Mouse (Mus musculus): ENCODE measurements around the gene Pdss1. TPM values are rescaled to one million over a fixed set of nuclear protein-coding genes. Genes with fewer than 3 reads are reported as not detected.
"Not testable (repeated sequence)": the region's sequence is repeated elsewhere in the genome, so short reads cannot be mapped to it uniquely, and the experiment has no call there.

The Pdss1 gene
- polyA plus RNA-seq, 1 experiment from 2014 or later = 21.5 TPM

DNA sequence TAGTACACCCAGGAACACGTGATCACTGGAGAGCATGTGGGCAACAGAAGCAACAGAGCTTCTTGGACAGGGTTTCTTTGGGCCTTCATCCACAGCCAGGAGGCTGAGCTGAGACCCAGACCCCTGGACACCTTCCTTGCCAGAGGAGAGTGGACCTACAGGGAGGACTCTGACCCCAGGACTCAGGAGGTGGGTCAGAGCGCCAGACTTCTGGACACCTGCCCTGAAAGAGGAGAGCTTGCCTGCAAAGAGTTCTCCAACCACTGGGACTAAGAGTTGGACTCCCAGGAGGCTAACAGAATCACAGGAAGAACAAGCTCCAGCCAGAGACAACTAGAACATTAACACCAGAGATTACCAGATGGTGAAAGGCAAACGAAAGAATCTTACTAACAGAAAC lies 14.6 kb upstream of the Pdss1 start:
- not testable (repeated sequence) for H3K36me3 ChIP-seq; H3K4me1 ChIP-seq; H3K4me3 ChIP-seq; ATAC-seq (ENCODE audit: insufficient number of reproducible peaks, insufficient read depth, low FRiP score, low TSS enrichment, low read depth); H3K27ac ChIP-seq; H3K9ac ChIP-seq; H3K27me3 ChIP-seq; H3K4me2 ChIP-seq; H3K9me3 ChIP-seq
- 83% methylated on average over 3 of the region's 3 CpGs for WGBS

DNA sequence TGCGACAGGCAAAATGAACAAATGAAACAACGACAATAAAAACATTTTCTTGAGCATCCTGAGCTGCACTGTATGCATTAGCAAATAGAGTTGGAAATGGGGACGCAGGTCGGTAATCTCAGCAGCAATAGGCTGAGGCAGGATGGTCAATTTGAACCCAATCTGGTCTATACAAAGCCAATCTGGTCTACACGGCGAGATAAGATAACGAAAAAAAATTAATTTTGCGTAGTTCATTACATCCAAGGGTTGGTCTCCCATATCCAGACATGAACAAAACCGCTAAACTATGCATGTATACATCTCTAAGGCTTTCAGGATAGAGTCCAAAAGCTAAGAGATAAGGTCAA lies 415 bp upstream of the Pdss1 start:
- Histone ChIP-seq H3K4me2 (peak overlapping the region; percentile 73), H3K9me3 (no peaks in the 10 kb centered on the region), H3K4me3 (peak overlapping the region; percentile 87), H3K4me1 (0 out of 2 replicates have a peak, but pooled peaks cover 3% of the 10 kb centered on the region), H3K27ac (peak overlapping the region; percentile 78; the same call in 1 of the 2 replicates), H3K36me3 (0 out of 2 replicates have a peak, but pooled peaks cover 2% of the 10 kb centered on the region), H3K27me3 (no peaks in the 10 kb centered on the region), H3K9ac (peak overlapping the region; percentile 85)
- peak; percentile 2; the same call in 1 of the 2 replicates for ATAC-seq (ENCODE audit: insufficient number of reproducible peaks, insufficient read depth, low FRiP score, low TSS enrichment, low read depth)
- WGBS = 23% methylated on average over 9 of the region's 9 CpGs

DNA sequence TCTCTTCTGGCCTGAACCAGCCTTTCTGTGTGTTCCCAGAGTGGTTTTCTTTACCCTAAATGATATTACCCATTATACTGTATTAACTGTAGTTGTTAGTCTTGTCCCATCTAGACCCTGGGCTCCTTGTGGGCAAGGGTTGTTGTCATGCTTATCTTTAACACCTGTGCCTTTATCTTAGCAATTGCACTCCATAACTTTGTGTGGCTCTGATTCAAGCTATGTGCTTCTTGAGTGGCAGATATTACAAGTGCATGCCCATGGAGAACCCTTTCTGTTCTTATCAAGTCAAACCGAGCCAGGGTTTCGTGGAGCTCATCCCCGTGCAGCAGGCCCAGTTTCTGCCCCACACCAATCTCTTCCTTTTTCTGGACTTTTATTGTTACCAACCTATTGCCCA lies 8.6 kb downstream of the Pdss1 start:
- ATAC-seq (ENCODE audit: insufficient number of reproducible peaks, insufficient read depth, low FRiP score, low TSS enrichment, low read depth) = no peak

GRCm38 (mm10) chr2:22914421-22914820 lies 19.1 kb downstream of the Pdss1 start:
- 84% methylated on average over 3 of the region's 3 CpGs for WGBS
- no peak overlapping the region for H3K9ac ChIP-seq
- peaks cover 28% of the 10 kb centered on the region for H3K36me3 ChIP-seq
- no peak overlapping the region for H3K4me2 ChIP-seq
- no peaks in the 10 kb centered on the region for H3K27me3 ChIP-seq
- no peak overlapping the region for H3K27ac ChIP-seq
- no peaks in the 10 kb centered on the region for H3K9me3 ChIP-seq
- no peaks in the 10 kb centered on the region for H3K4me1 ChIP-seq
- ATAC-seq (ENCODE audit: insufficient number of reproducible peaks, insufficient read depth, low FRiP score, low TSS enrichment, low read depth) = no peak
- H3K4me3 ChIP-seq = no peak overlapping the region

More for the DNA sequence above, 8.6 kb downstream of the Pdss1 start:
- 93% methylated on average over 3 of the region's 3 CpGs for WGBS
- Histone ChIP-seq H3K9ac (no peak overlapping the region), H3K4me1 (no peaks in the 10 kb centered on the region), H3K4me2 (no peak overlapping the region), H3K9me3 (no peaks in the 10 kb centered on the region), H3K27ac (no peak overlapping the region), H3K4me3 (no peak overlapping the region), H3K36me3 (peaks cover 35% of the 10 kb centered on the region), H3K27me3 (no peaks in the 10 kb centered on the region)

GRCm38 (mm10) chr2:22918651-22919050 lies 23.3 kb downstream of the Pdss1 start:
- Histone ChIP-seq H3K4me1 (no peaks in the 10 kb centered on the region), H3K27ac (no peak overlapping the region), H3K9me3 (no peaks in the 10 kb centered on the region), H3K4me3 (no peak overlapping the region), H3K27me3 (no peaks in the 10 kb centered on the region), H3K36me3 (peaks cover 25% of the 10 kb centered on the region), H3K9ac (no peak overlapping the region), H3K4me2 (no peak overlapping the region)
- WGBS = 85% methylated on average over 2 of the region's 2 CpGs
- no peak for ATAC-seq (ENCODE audit: insufficient number of reproducible peaks, insufficient read depth, low FRiP score, low TSS enrichment, low read depth)

DNA sequence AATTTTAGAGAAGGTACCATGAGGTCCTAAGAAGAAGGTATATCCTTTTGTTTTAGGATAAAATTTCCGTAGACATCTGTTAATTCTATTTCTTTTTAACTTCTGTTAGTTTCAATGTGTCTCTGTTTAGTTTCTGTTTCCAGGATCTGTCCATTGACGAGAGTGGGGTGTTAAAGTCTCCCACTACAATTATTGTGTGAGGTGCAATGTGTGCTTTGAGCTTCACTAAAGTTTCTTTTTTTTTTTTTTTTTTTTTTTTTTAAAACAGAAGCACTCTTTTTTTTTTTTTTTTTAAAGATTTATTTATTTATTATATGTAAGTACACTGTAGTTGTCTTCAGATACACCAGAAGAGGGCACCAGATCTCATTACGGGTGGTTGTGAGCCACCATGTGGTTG lies 30.6 kb downstream of the Pdss1 start:
- not testable (repeated sequence) for H3K27ac ChIP-seq; ATAC-seq (ENCODE audit: insufficient number of reproducible peaks, insufficient read depth, low FRiP score, low TSS enrichment, low read depth); H3K9ac ChIP-seq; H3K4me3 ChIP-seq; H3K27me3 ChIP-seq; H3K4me2 ChIP-seq; H3K9me3 ChIP-seq; H3K4me1 ChIP-seq; H3K36me3 ChIP-seq
- 94% methylated on average over 2 of the region's 3 CpGs for WGBS

GRCm38 (mm10) chr2:22928259-22928658 lies 32.9 kb downstream of the Pdss1 start:
- ATAC-seq (ENCODE audit: insufficient number of reproducible peaks, insufficient read depth, low FRiP score, low TSS enrichment, low read depth) = no peak
- Histone ChIP-seq H3K36me3 (peaks cover 13% of the 10 kb centered on the region), H3K9ac (0 out of 2 replicates have a peak overlapping the region, but pooled peaks have one; percentile 16), H3K4me1 (0 out of 2 replicates have a peak, but pooled peaks cover 4% of the 10 kb centered on the region), H3K9me3 (no peaks in the 10 kb centered on the region), H3K27me3 (no peaks in the 10 kb centered on the region), H3K27ac (peak overlapping the region; percentile 51; the same call in 1 of the 2 replicates), H3K4me3 (no peak overlapping the region), H3K4me2 (no peak overlapping the region)
- 41% methylated on average over 2 of the region's 2 CpGs for WGBS

DNA sequence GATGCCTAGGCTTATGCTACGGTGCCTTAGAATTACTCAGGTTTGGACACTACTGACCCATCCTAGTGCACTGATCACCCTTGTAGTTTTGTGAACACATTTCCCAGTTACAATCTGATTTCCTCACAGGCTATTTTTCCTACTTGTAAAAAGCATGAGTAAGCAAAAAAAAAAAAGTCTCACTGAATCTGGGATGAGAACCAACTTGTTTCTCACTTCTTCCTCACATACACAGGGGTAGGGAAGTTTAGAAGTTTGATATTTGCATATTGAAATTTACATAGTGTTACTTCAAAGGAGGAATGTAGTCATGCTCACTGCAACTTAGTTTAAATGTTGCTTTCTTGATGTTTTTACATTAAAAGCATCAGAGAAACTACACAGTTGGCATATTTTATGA lies 38.2 kb downstream of the Pdss1 start:
- Histone ChIP-seq H3K9ac (no peak overlapping the region), H3K4me2 (no peak overlapping the region), H3K27me3 (no peaks in the 10 kb centered on the region), H3K4me1 (no peaks in the 10 kb centered on the region), H3K4me3 (no peak overlapping the region), H3K9me3 (no peaks in the 10 kb centered on the region), H3K36me3 (peaks cover 19% of the 10 kb centered on the region), H3K27ac (no peak overlapping the region)
- WGBS = 83% methylated on average over 1 of the region's 1 CpGs
- ATAC-seq (ENCODE audit: insufficient number of reproducible peaks, insufficient read depth, low FRiP score, low TSS enrichment, low read depth) = no peak

DNA sequence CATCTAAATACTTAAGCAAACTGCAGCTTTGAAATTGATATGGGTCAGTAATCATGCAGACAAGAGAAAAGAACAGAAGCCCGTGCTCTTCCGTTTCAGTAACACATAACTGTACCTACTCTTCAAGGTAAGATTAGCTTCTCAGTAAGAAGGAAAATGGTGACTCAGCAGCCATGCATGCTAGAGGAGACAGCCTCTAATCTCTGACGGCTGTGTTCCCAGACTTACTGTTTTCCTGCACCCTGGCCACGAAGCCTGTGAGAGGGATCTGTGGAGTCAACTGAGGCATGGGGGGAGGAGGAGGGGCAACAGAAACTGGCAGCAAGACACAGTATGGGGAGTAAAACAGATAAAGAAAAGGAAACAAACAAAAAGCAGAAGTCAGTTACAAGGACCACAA lies 54.6 kb downstream of the Pdss1 start:
- H3K27me3 ChIP-seq = no peaks in the 10 kb centered on the region
- no peak overlapping the region for H3K9ac ChIP-seq
- no peaks in the 10 kb centered on the region for H3K4me1 ChIP-seq
- no peak overlapping the region for H3K4me3 ChIP-seq
- H3K36me3 ChIP-seq = peaks cover 8% of the 10 kb centered on the region; the same call in 1 of the 2 replicates
- WGBS = 57% methylated on average over 4 of the region's 4 CpGs
- no peak for ATAC-seq (ENCODE audit: insufficient number of reproducible peaks, insufficient read depth, low FRiP score, low TSS enrichment, low read depth)
- H3K27ac ChIP-seq = no peak overlapping the region
- no peak overlapping the region for H3K4me2 ChIP-seq
- H3K9me3 ChIP-seq = no peaks in the 10 kb centered on the region

DNA sequence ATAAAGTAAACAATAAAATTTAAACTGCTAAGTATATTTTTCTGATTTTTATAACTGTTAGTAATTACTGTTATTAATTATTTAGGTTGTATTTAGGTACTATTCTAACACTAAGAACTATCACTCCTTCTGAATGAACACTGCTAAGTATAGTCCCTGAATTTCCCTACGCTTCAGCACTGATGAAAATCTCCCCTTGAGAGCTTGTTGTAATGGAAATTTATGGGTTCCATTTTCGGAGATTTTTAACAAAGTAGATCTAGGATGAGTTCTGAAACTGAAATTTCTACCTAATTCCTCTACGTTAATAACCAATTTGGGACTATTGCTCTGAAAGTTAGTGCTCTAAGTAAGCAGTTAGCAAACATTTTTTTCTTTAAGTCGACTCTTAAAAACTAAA lies 59.0 kb downstream of the Pdss1 start:
- no peaks in the 10 kb centered on the region for H3K4me1 ChIP-seq
- no peak for ATAC-seq (ENCODE audit: insufficient number of reproducible peaks, insufficient read depth, low FRiP score, low TSS enrichment, low read depth)
- H3K9ac ChIP-seq = no peak overlapping the region
- no peak overlapping the region for H3K4me3 ChIP-seq
- H3K27ac ChIP-seq = no peak overlapping the region
- WGBS = 90% methylated on average over 4 of the region's 4 CpGs
- H3K36me3 ChIP-seq = peaks cover 20% of the 10 kb centered on the region
- H3K27me3 ChIP-seq = no peaks in the 10 kb centered on the region
- H3K9me3 ChIP-seq = no peaks in the 10 kb centered on the region
- no peak overlapping the region for H3K4me2 ChIP-seq

GRCm38 (mm10) chr2:22955914-22956313 lies 60.6 kb downstream of the Pdss1 start:
- Histone ChIP-seq H3K9ac (no peak overlapping the region), H3K27ac (no peak overlapping the region), H3K36me3 (peaks cover 16% of the 10 kb centered on the region; the same call in 1 of the 2 replicates), H3K27me3 (no peaks in the 10 kb centered on the region), H3K4me2 (no peak overlapping the region), H3K4me3 (no peak overlapping the region), H3K4me1 (no peaks in the 10 kb centered on the region), H3K9me3 (no peaks in the 10 kb centered on the region)
- no peak for ATAC-seq (ENCODE audit: insufficient number of reproducible peaks, insufficient read depth, low FRiP score, low TSS enrichment, low read depth)
- 92% methylated on average over 5 of the region's 5 CpGs for WGBS

DNA sequence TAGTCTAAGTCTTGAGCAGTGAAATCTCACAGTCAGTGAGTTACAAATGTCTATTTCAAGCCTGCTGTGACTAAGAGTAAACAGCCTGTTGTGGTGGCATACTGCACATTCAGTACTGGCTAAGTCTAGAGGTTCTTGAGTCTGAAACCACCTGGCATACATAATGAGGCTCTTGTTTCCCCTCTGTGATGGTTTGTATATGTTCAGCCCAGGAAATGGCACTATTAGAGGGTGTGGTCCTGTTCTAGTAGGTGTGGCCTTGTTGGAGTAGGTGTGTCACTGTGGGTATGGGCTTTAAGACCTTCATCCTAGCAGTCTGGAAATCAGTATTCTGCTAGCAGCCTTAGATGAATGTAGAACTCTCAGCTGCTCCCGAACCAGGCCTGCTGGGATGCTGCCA lies 62.1 kb downstream of the Pdss1 start:
- no peak for ATAC-seq (ENCODE audit: insufficient number of reproducible peaks, insufficient read depth, low FRiP score, low TSS enrichment, low read depth)
- no peak overlapping the region for H3K4me3 ChIP-seq
- 85% methylated on average over 1 of the region's 1 CpGs for WGBS
- no peaks in the 10 kb centered on the region for H3K9me3 ChIP-seq
- H3K4me1 ChIP-seq = no peaks in the 10 kb centered on the region
- no peak overlapping the region for H3K4me2 ChIP-seq
- H3K27me3 ChIP-seq = no peaks in the 10 kb centered on the region
- H3K27ac ChIP-seq = no peak overlapping the region
- no peak overlapping the region for H3K9ac ChIP-seq
- peaks cover 16% of the 10 kb centered on the region; the same call in 1 of the 2 replicates for H3K36me3 ChIP-seq

- Histone ChIP-seq H3K36me3 (peaks cover 16% of the 10 kb centered on the region; the same call in 1 of the 2 replicates), H3K27ac (no peak overlapping the region), H3K4me3 (no peak overlapping the region), H3K27me3 (no peaks in the 10 kb centered on the region), H3K4me1 (no peaks in the 10 kb centered on the region), H3K9ac (no peak overlapping the region), H3K9me3 (no peaks in the 10 kb centered on the region), H3K4me2 (no peak overlapping the region)
- no peak for ATAC-seq (ENCODE audit: insufficient number of reproducible peaks, insufficient read depth, low FRiP score, low TSS enrichment, low read depth)
- 99% methylated on average over 2 of the region's 2 CpGs for WGBS
Observed at GRCm38 (mm10) chr2:22961681-22962080, 66.4 kb downstream of the Pdss1 start.
